Mouse (Mus musculus): ENCODE results near the gene Olfr91. TPM values are rescaled to one million over a fixed set of nuclear protein-coding genes. Genes with fewer than 3 reads are reported as not detected.

The Olfr91 gene
- polyA plus RNA-seq, 1 experiment from 2014 or later, result not detected

Other genes starting within 250 kb of the Olfr91 start
- gene Trim15, start 231.1 kb downstream of the Olfr91 start, polyA plus RNA-seq (2015; fragmentation: Nextera tagmentation; extraction: Ambion mirVana), result 0.17 and 0.22 TPM in 2 replicates
- gene Trim10, start 228.7 kb downstream of the Olfr91 start, polyA plus RNA-seq (2015; fragmentation: Nextera tagmentation; extraction: Ambion mirVana), result 3.1 and 6.0 TPM in 2 replicates
- gene Trim40, start 208.2 kb downstream of the Olfr91 start, polyA plus RNA-seq (2015; fragmentation: Nextera tagmentation; extraction: Ambion mirVana), result not detected in 2 replicates
- 0.35 TPM in 1 of 2 replicates, not detected in the other for gene Trim31, start 200.2 kb downstream of the Olfr91 start, polyA plus RNA-seq (2015; fragmentation: Nextera tagmentation; extraction: Ambion mirVana)
- gene Rnf39, start 155.4 kb downstream of the Olfr91 start, polyA plus RNA-seq (2015; fragmentation: Nextera tagmentation; extraction: Ambion mirVana), result 0.13 and 0.53 TPM in 2 replicates
- gene Ppp1r11, start 146.5 kb downstream of the Olfr91 start, polyA plus RNA-seq (2015; fragmentation: Nextera tagmentation; extraction: Ambion mirVana), result 115 and 127 TPM in 2 replicates
- gene Znrd1, start 139.7 kb downstream of the Olfr91 start, polyA plus RNA-seq (2015; fragmentation: Nextera tagmentation; extraction: Ambion mirVana), result 93.2 and 95.6 TPM in 2 replicates
- 6.6 and 6.7 TPM in 2 replicates for gene Znrd1as, start 139.7 kb downstream of the Olfr91 start, polyA plus RNA-seq (2015; fragmentation: Nextera tagmentation; extraction: Ambion mirVana)
- not detected in 2 replicates for gene 2410137M14Rik, start 117.0 kb downstream of the Olfr91 start, polyA plus RNA-seq (2015; fragmentation: Nextera tagmentation; extraction: Ambion mirVana)
- gene H2-M5, start 108.7 kb downstream of the Olfr91 start, polyA plus RNA-seq (2015; fragmentation: Nextera tagmentation; extraction: Ambion mirVana), result 0.44 TPM in 2 replicates
- 61.1 and 69.4 TPM in 2 replicates for gene Zfp57, start 97.1 kb downstream of the Olfr91 start, polyA plus RNA-seq (2015; fragmentation: Nextera tagmentation; extraction: Ambion mirVana)
- 0.09 TPM in 1 of 2 replicates, not detected in the other for gene Mog, start 74.9 kb downstream of the Olfr91 start, polyA plus RNA-seq (2015; fragmentation: Nextera tagmentation; extraction: Ambion mirVana)
- 6.0 and 8.3 TPM in 2 replicates for gene Gabbr1, start 52.3 kb downstream of the Olfr91 start, polyA plus RNA-seq (2015; fragmentation: Nextera tagmentation; extraction: Ambion mirVana)
- gene Olfr90, start 9.8 kb downstream of the Olfr91 start, polyA plus RNA-seq (2015; fragmentation: Nextera tagmentation; extraction: Ambion mirVana), result 0.05 TPM in 1 of 2 replicates, not detected in the other
- gene Olfr92, start 21.8 kb upstream of the Olfr91 start, polyA plus RNA-seq (2015; fragmentation: Nextera tagmentation; extraction: Ambion mirVana), result not detected in 2 replicates
- not detected in 2 replicates for gene Olfr93, start 63.2 kb upstream of the Olfr91 start, polyA plus RNA-seq (2015; fragmentation: Nextera tagmentation; extraction: Ambion mirVana)
- gene Ubd, start 95.6 kb upstream of the Olfr91 start, polyA plus RNA-seq (2015; fragmentation: Nextera tagmentation; extraction: Ambion mirVana), result not detected in 2 replicates
- gene Olfr94, start 102.7 kb upstream of the Olfr91 start, polyA plus RNA-seq (2015; fragmentation: Nextera tagmentation; extraction: Ambion mirVana), result not detected in 2 replicates
- gene Olfr95, start 114.8 kb upstream of the Olfr91 start, polyA plus RNA-seq (2015; fragmentation: Nextera tagmentation; extraction: Ambion mirVana), result not detected in 2 replicates
- not detected in 2 replicates for gene Olfr96, start 121.9 kb upstream of the Olfr91 start, polyA plus RNA-seq (2015; fragmentation: Nextera tagmentation; extraction: Ambion mirVana)
- not detected in 2 replicates for gene Olfr97, start 139.1 kb upstream of the Olfr91 start, polyA plus RNA-seq (2015; fragmentation: Nextera tagmentation; extraction: Ambion mirVana)
- not detected in 2 replicates for gene Olfr98, start 165.5 kb upstream of the Olfr91 start, polyA plus RNA-seq (2015; fragmentation: Nextera tagmentation; extraction: Ambion mirVana)
- gene H2-M3, start 171.9 kb upstream of the Olfr91 start, polyA plus RNA-seq (2015; fragmentation: Nextera tagmentation; extraction: Ambion mirVana), result 1.5 and 1.8 TPM in 2 replicates
- not detected in 2 replicates for gene Olfr99, start 185.2 kb upstream of the Olfr91 start, polyA plus RNA-seq (2015; fragmentation: Nextera tagmentation; extraction: Ambion mirVana)
- not detected in 2 replicates for gene Olfr101, start 206.0 kb upstream of the Olfr91 start, polyA plus RNA-seq (2015; fragmentation: Nextera tagmentation; extraction: Ambion mirVana)
- gene Olfr102, start 218.8 kb upstream of the Olfr91 start, polyA plus RNA-seq (2015; fragmentation: Nextera tagmentation; extraction: Ambion mirVana), result not detected in 2 replicates
- gene Olfr103, start 241.4 kb upstream of the Olfr91 start, polyA plus RNA-seq (2015; fragmentation: Nextera tagmentation; extraction: Ambion mirVana), result not detected in 2 replicates

Data from kidney, embryonic 15.5 days (tissue).